Mouse (Mus musculus): Measurements from ENCODE around the gene Metap1.

The Metap1 gene

GRCm38 (mm10) chr3:138489327-138490033 is at the start of gene Metap1:
Gene Metap1 (minus strand): TSS chr3:138489515.
- in situ Hi-C loops (cut with MboI; ENCODE audit: unreplicated experiment in 2 of 2) = loop anchor here in 1 of 2 experiments (5.0 kb wide), 1 partner anchor 38 kb away; the partner anchor contains the start of gene Eif4e

GRCm38 (mm10) chr3:138536031-138536430 is 46.7 kb upstream of the Metap1 start:
- in situ Hi-C loops (cut with MboI; ENCODE audit: unreplicated experiment in 2 of 2) = loop anchor here in 1 of 2 experiments (25.0 kb wide), 1 partner anchor 549 kb away; the partner anchor contains the start of gene Dapp1

GRCm38 (mm10) chr3:138532764-138533163 is 43.4 kb upstream of the Metap1 start:
- in situ Hi-C loops (cut with MboI; ENCODE audit: unreplicated experiment in 2 of 2) = loop anchor here in 1 of 2 experiments (25.0 kb wide), 1 partner anchor 545 kb away; the partner anchor contains the start of gene Dapp1

GRCm38 (mm10) chr3:138531479-138532181 is 42.3 kb upstream of the Metap1 start:
- in situ Hi-C loops (cut with MboI; ENCODE audit: unreplicated experiment in 2 of 2) = loop anchor here in 1 of 2 experiments (25.0 kb wide), 1 partner anchor 544 kb away; the partner anchor contains the start of gene Dapp1

- in situ Hi-C loops (cut with MboI; ENCODE audit: unreplicated experiment in 2 of 2) = loop anchor here in 1 of 2 experiments (25.0 kb wide), 1 partner anchor 544 kb away; the partner anchor contains the start of gene Dapp1
These were observed 41.5 kb upstream of the Metap1 start for GRCm38 (mm10) chr3:138530578-138531478.

- in situ Hi-C loops (cut with MboI; ENCODE audit: unreplicated experiment in 2 of 2) = loop anchor here (5.0 to 25.0 kb wide), 4 partner anchors 36 to 717 kb away; partner anchors contain the start of genes Dapp1 (in 1 of the 2) and Rap1gds1 (in 1 of the 2)
These were observed 39.0 kb upstream of the Metap1 start for GRCm38 (mm10) chr3:138528265-138528664.

- in situ Hi-C loops (cut with MboI; ENCODE audit: unreplicated experiment in 2 of 2) = loop anchor here (5.0 to 25.0 kb wide), 4 partner anchors 35 to 717 kb away; partner anchors contain the start of genes Dapp1 (in 1 of the 2) and Rap1gds1 (in 1 of the 2)
These were observed 38.4 kb upstream of the Metap1 start for GRCm38 (mm10) chr3:138527667-138528231.

- in situ Hi-C loops (cut with MboI; ENCODE audit: unreplicated experiment in 2 of 2) = loop anchor here (5.0 to 25.0 kb wide), 4 partner anchors 35 to 718 kb away; partner anchors contain the start of genes Dapp1 (in 1 of the 2) and Rap1gds1 (in 1 of the 2)
These were observed 37.8 kb upstream of the Metap1 start for GRCm38 (mm10) chr3:138526916-138527666.

- in situ Hi-C loops (cut with MboI; ENCODE audit: unreplicated experiment in 2 of 2) = loop anchor here (5.0 to 25.0 kb wide), 4 partner anchors 34 to 719 kb away; partner anchors contain the start of genes Dapp1 (in 1 of the 2) and Rap1gds1 (in 1 of the 2)
These were observed 37.0 kb upstream of the Metap1 start, which contains the start of gene Eif4e for GRCm38 (mm10) chr3:138526073-138526915. Gene Eif4e (plus strand): TSS chr3:138526179.

- in situ Hi-C loops (cut with MboI; ENCODE audit: unreplicated experiment in 2 of 2) = loop anchor here (5.0 to 25.0 kb wide), 4 partner anchors 33 to 719 kb away; partner anchors contain the start of genes Dapp1 (in 1 of the 2) and Rap1gds1 (in 1 of the 2)
These were observed 36.2 kb upstream of the Metap1 start for GRCm38 (mm10) chr3:138525494-138525893.

- in situ Hi-C loops (cut with MboI; ENCODE audit: unreplicated experiment in 2 of 2) = loop anchor here (10.0 to 25.0 kb wide), 4 partner anchors 213 to 721 kb away; partner anchors contain the start of genes Rap1gds1 (in 1 of the 2) and Tspan5 (in 1 of the 2)
These were observed 34.6 kb upstream of the Metap1 start for GRCm38 (mm10) chr3:138523956-138524355.

- in situ Hi-C loops (cut with MboI; ENCODE audit: unreplicated experiment in 2 of 2) = loop anchor here in 1 of 2 experiments (25.0 kb wide), 2 partner anchors 218 to 393 kb away; partner anchors contain the start of gene Tspan5
These were observed 29.9 kb upstream of the Metap1 start for GRCm38 (mm10) chr3:138519218-138519617.

- in situ Hi-C loops (cut with MboI; ENCODE audit: unreplicated experiment in 2 of 2) = loop anchor here in 1 of 2 experiments (25.0 kb wide), 2 partner anchors 219 to 394 kb away; partner anchors contain the start of gene Tspan5
These were observed 28.6 kb upstream of the Metap1 start for GRCm38 (mm10) chr3:138517881-138518280.

- in situ Hi-C loops (cut with MboI; ENCODE audit: unreplicated experiment in 2 of 2) = loop anchor here in 1 of 2 experiments (25.0 kb wide), 2 partner anchors 221 to 396 kb away; partner anchors contain the start of gene Tspan5
These were observed 26.5 kb upstream of the Metap1 start for GRCm38 (mm10) chr3:138515656-138516370.

GRCm38 (mm10) chr3:138514749-138515148 is 25.4 kb upstream of the Metap1 start:
- in situ Hi-C loops (cut with MboI; ENCODE audit: unreplicated experiment in 2 of 2) = loop anchor here in 1 of 2 experiments (25.0 kb wide), 2 partner anchors 223 to 398 kb away; partner anchors contain the start of gene Tspan5

- in situ Hi-C loops (cut with MboI; ENCODE audit: unreplicated experiment in 2 of 2) = loop anchor here in 1 of 2 experiments (25.0 kb wide), 2 partner anchors 224 to 399 kb away; partner anchors contain the start of gene Tspan5
These were observed 23.9 kb upstream of the Metap1 start for GRCm38 (mm10) chr3:138513243-138513642.

Data from v-Abl transformed pro-B cells (cell line).